Mouse (Mus musculus): ENCODE measurements around the gene Nos1ap. TPM values are rescaled to one million over a fixed set of nuclear protein-coding genes. Genes with fewer than 3 reads are reported as not detected.

Gene Nos1ap
- polyA plus RNA-seq, 1 experiment, result 79.8 TPM

GRCm38 (mm10) chr1:170292239-170292951, 297.3 kb downstream of the Nos1ap start:
- Histone ChIP-seq H3K27ac (ENCODE audit: insufficient read depth, low read depth, low read length) (no peak overlapping the region), H3K4me1 (ENCODE audit: control insufficient read depth, insufficient read depth, insufficient read length, low read length) (peaks cover 4% of the 10 kb centered on the region; the same call in 1 of the 2 replicates), H3K36me3 (ENCODE audit: control insufficient read depth, insufficient read depth, low read length) (no peaks in the 10 kb centered on the region), H3K4me3 (ENCODE audit: low read depth, low read length) (no peak overlapping the region), H3K27me3 (ENCODE audit: control insufficient read depth, insufficient read depth, low read length) (no peaks in the 10 kb centered on the region)
- 22% methylated on average over 9 of the region's 9 CpGs for WGBS
- no peak for TF ChIP-seq POLR2A (IDR thresholded peaks at IDR 0.05; ENCODE audit: low read depth, low read length)
- 0 out of 2 replicates have a peak, but pooled peaks have one; percentile 10 for TF ChIP-seq CTCF (IDR thresholded peaks at IDR 0.05; ENCODE audit: extremely low read depth, insufficient read length, insufficient replicate concordance, low read depth, low read length)

- Histone ChIP-seq H3K4me3 (ENCODE audit: low read depth, low read length) (no peak overlapping the region), H3K36me3 (ENCODE audit: control insufficient read depth, insufficient read depth, low read length) (no peaks in the 10 kb centered on the region), H3K27ac (ENCODE audit: insufficient read depth, low read depth, low read length) (no peak overlapping the region), H3K4me1 (ENCODE audit: control insufficient read depth, insufficient read depth, insufficient read length, low read length) (no peaks in the 10 kb centered on the region), H3K27me3 (ENCODE audit: control insufficient read depth, insufficient read depth, low read length) (no peaks in the 10 kb centered on the region)
- WGBS, result 54% methylated on average over 4 of the region's 4 CpGs
- TF ChIP-seq CTCF (IDR thresholded peaks at IDR 0.05; ENCODE audit: extremely low read depth, insufficient read length, insufficient replicate concordance, low read depth, low read length) (no peak), POLR2A (IDR thresholded peaks at IDR 0.05; ENCODE audit: low read depth, low read length) (no peak)
These were observed 307.1 kb downstream of the Nos1ap start for GRCm38 (mm10) chr1:170282415-170283129.

GRCm38 (mm10) chr1:170277016-170277415, 312.6 kb downstream of the Nos1ap start, which contains the start of gene Sh2d1b1:
Sh2d1b1 (plus strand) TSS chr1:170277320.
- TF ChIP-seq CTCF (IDR thresholded peaks at IDR 0.05; ENCODE audit: extremely low read depth, insufficient read length, insufficient replicate concordance, low read depth, low read length) (no peak), POLR2A (IDR thresholded peaks at IDR 0.05; ENCODE audit: low read depth, low read length) (no peak)
- H3K36me3 ChIP-seq (ENCODE audit: control insufficient read depth, insufficient read depth, low read length), result no peaks in the 10 kb centered on the region
- no peak within 1 kb of the TSS for H3K27ac ChIP-seq (ENCODE audit: insufficient read depth, low read depth, low read length)
- 60% methylated on average over 3 of the region's 3 CpGs for WGBS
- no peaks in the 10 kb centered on the region for H3K4me1 ChIP-seq (ENCODE audit: control insufficient read depth, insufficient read depth, insufficient read length, low read length)
- H3K27me3 ChIP-seq (ENCODE audit: control insufficient read depth, insufficient read depth, low read length), result no peaks in the 10 kb centered on the region
- H3K4me3 ChIP-seq (ENCODE audit: low read depth, low read length), result peak within 1 kb of the TSS; percentile 42

- Histone ChIP-seq H3K36me3 (ENCODE audit: control insufficient read depth, insufficient read depth, low read length) (no peaks in the 10 kb centered on the region), H3K27ac (ENCODE audit: insufficient read depth, low read depth, low read length) (no peak overlapping the region)
- no peak for TF ChIP-seq POLR2A (IDR thresholded peaks at IDR 0.05; ENCODE audit: low read depth, low read length)
- TF ChIP-seq CTCF (IDR thresholded peaks at IDR 0.05; ENCODE audit: extremely low read depth, insufficient read length, insufficient replicate concordance, low read depth, low read length), result no peak
These were observed 316.4 kb downstream of the Nos1ap start for GRCm38 (mm10) chr1:170273252-170273651.

GRCm38 (mm10) chr1:170270696-170271095, 319.0 kb downstream of the Nos1ap start:
- H3K4me1 ChIP-seq (ENCODE audit: control insufficient read depth, insufficient read depth, insufficient read length, low read length), result no peaks in the 10 kb centered on the region
- WGBS, result 74% methylated on average over 4 of the region's 4 CpGs
- H3K27me3 ChIP-seq (ENCODE audit: control insufficient read depth, insufficient read depth, low read length), result no peaks in the 10 kb centered on the region
- no peaks in the 10 kb centered on the region for H3K36me3 ChIP-seq (ENCODE audit: control insufficient read depth, insufficient read depth, low read length)
- TF ChIP-seq CTCF (IDR thresholded peaks at IDR 0.05; ENCODE audit: extremely low read depth, insufficient read length, insufficient replicate concordance, low read depth, low read length) (no peak), POLR2A (IDR thresholded peaks at IDR 0.05; ENCODE audit: low read depth, low read length) (no peak)
- no peak overlapping the region for H3K27ac ChIP-seq (ENCODE audit: insufficient read depth, low read depth, low read length)
- H3K4me3 ChIP-seq (ENCODE audit: low read depth, low read length), result no peak overlapping the region

More at GRCm38 (mm10) chr1:170273252-170273651, 316.4 kb downstream of the Nos1ap start:
- H3K4me1 ChIP-seq (ENCODE audit: control insufficient read depth, insufficient read depth, insufficient read length, low read length), result no peaks in the 10 kb centered on the region
- H3K27me3 ChIP-seq (ENCODE audit: control insufficient read depth, insufficient read depth, low read length), result no peaks in the 10 kb centered on the region
- H3K4me3 ChIP-seq (ENCODE audit: low read depth, low read length), result no peak overlapping the region

- Histone ChIP-seq H3K36me3 (ENCODE audit: control insufficient read depth, insufficient read depth, low read length) (no peaks in the 10 kb centered on the region), H3K27ac (ENCODE audit: insufficient read depth, low read depth, low read length) (no peak overlapping the region), H3K4me1 (ENCODE audit: control insufficient read depth, insufficient read depth, insufficient read length, low read length) (no peaks in the 10 kb centered on the region), H3K27me3 (ENCODE audit: control insufficient read depth, insufficient read depth, low read length) (no peaks in the 10 kb centered on the region), H3K4me3 (ENCODE audit: low read depth, low read length) (no peak overlapping the region)
- TF ChIP-seq POLR2A (IDR thresholded peaks at IDR 0.05; ENCODE audit: low read depth, low read length) (no peak), CTCF (IDR thresholded peaks at IDR 0.05; ENCODE audit: extremely low read depth, insufficient read length, insufficient replicate concordance, low read depth, low read length) (no peak)
- 78% methylated on average over 6 of the region's 6 CpGs for WGBS
These were observed 319.4 kb downstream of the Nos1ap start for GRCm38 (mm10) chr1:170270281-170270680.

GRCm38 (mm10) chr1:170255560-170255910, 334.1 kb downstream of the Nos1ap start:
- WGBS, result 9% methylated on average over 32 of the region's 32 CpGs
- Histone ChIP-seq H3K4me3 (ENCODE audit: low read depth, low read length) (peak overlapping the region; percentile 91), H3K27me3 (ENCODE audit: control insufficient read depth, insufficient read depth, low read length) (no peaks in the 10 kb centered on the region), H3K27ac (ENCODE audit: insufficient read depth, low read depth, low read length) (no peak overlapping the region), H3K36me3 (ENCODE audit: control insufficient read depth, insufficient read depth, low read length) (no peaks in the 10 kb centered on the region), H3K4me1 (ENCODE audit: control insufficient read depth, insufficient read depth, insufficient read length, low read length) (no peaks in the 10 kb centered on the region)
- TF ChIP-seq POLR2A (IDR thresholded peaks at IDR 0.05; ENCODE audit: low read depth, low read length), result peak; percentile 35; the same call in 1 of the 2 replicates
- TF ChIP-seq CTCF (IDR thresholded peaks at IDR 0.05; ENCODE audit: extremely low read depth, insufficient read length, insufficient replicate concordance, low read depth, low read length), result no peak
